In the genomic region with DNA sequence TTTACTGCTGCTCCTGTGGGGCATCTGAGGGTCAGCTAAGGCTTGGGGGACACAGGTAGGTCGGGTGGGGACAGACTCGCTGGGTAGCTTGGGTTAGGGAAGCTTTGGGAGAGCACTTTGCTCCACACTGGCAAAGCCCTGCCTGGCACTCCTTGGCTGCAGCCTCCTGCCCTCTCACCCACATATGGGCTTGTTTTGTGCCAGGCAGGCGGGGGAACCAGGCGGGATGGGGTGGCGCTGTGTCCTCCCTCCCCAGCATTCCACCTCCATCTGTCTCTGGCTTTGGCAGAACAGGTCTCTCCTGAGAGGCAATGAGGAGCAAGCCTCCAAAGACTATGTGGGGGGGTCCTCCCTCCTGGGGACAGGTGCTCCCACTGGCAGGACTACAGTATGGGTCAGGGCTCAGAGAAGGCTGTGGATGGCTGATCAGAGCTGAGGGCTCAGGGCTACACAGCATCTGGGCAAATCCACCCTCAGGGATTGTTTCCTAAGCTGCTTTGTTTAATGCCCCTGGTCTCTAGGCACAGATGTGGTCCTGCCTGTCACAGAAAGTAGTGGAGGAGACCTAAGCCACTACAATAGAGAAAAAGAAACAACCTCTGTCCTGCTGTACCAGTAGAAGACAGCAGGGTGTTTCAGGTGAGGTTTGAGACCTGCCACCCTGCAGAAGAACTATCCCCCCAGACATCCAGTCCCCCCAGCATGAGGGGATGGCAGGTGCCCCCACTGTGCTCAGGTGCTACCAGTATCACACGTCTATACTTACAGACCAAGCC, we compare ENCODE assay signal across 10 mouse cellular contexts. TPM values are rescaled to one million over a fixed set of nuclear protein-coding genes. Genes with fewer than 3 reads are reported as not detected.
A peak's percentile ranks its signal among the peaks of the same experiment; 100 is the strongest.
DNase-seq lines count a peak whose midpoint lies in the region; ATAC-seq lines count a peak whose summit lies in the region.
"Had no signal": no experiment of that assay in that cellular context is flagged by ENCODE, and none has a peak within 500 bp of the region (broad histone marks: within the 10 kb centered on the region; RNA-seq: fewer than 3 reads in every experiment).

No protein-coding gene starts in this region.

- H3K9me3 ChIP-seq in intestine, embryonic 14.5 days (ENCODE audit: control insufficient read depth, low read length): no peaks in the 10 kb centered on the region
- no peaks in the 10 kb centered on the region for H3K9me3 ChIP-seq in intestine, embryonic 16.5 days (ENCODE audit: control insufficient read depth, low read length)
- H3K9me3 ChIP-seq in forebrain, embryonic 13.5 days (replicated peaks): no peaks in the 10 kb centered on the region
- H3K9me3 ChIP-seq in limb, embryonic 12.5 days: no peaks in the 10 kb centered on the region
- H3K9me3 ChIP-seq: embryonic facial prominence, embryonic 12.5 days had no signal

- H3K27ac ChIP-seq in intestine, embryonic 14.5 days (ENCODE audit: low read depth): no peak overlapping the region
- H3K27ac ChIP-seq in intestine, embryonic 16.5 days (ENCODE audit: low read length): no peak overlapping the region
- no peak overlapping the region for H3K27ac ChIP-seq in forebrain, embryonic 13.5 days
- H3K27ac ChIP-seq in limb, embryonic 12.5 days: no peak overlapping the region
- H3K27ac ChIP-seq: embryonic facial prominence, embryonic 12.5 days had no signal

- ATAC-seq in intestine, embryonic 14.5 days (replicated peaks; ENCODE audit: low FRiP score, low TSS enrichment, low read depth): no peak
- no peak for ATAC-seq in intestine, embryonic 16.5 days
- no peak for ATAC-seq in forebrain, embryonic 13.5 days
- ATAC-seq in limb, embryonic 12.5 days (ENCODE audit: insufficient number of reproducible peaks, insufficient read depth, low FRiP score, low TSS enrichment, low read depth): no peak
- no peak for ATAC-seq in granulocyte monocyte progenitor cell, adult 5-6 weeks (replicated peaks; ENCODE audit: poor library complexity, severe bottlenecking)

- H3K4me1 ChIP-seq in intestine, embryonic 14.5 days (replicated peaks; ENCODE audit: control insufficient read depth, insufficient read depth, low read length): peaks cover 30% of the 10 kb centered on the region
- peaks cover 42% of the 10 kb centered on the region for H3K4me1 ChIP-seq in intestine, embryonic 16.5 days (ENCODE audit: control insufficient read depth, insufficient read depth, low read length)
- peaks cover 73% of the 10 kb centered on the region for H3K4me1 ChIP-seq in forebrain, embryonic 13.5 days
- H3K4me1 ChIP-seq in limb, embryonic 12.5 days (replicated peaks): peaks cover 52% of the 10 kb centered on the region

- 0 out of 2 replicates have a peak overlapping the region, but pooled peaks have one; percentile 10 for H3K9ac ChIP-seq in intestine, embryonic 14.5 days (ENCODE audit: low read length)
- H3K9ac ChIP-seq in intestine, embryonic 16.5 days (ENCODE audit: low read depth, low read length): no peak overlapping the region
- H3K9ac ChIP-seq in forebrain, embryonic 13.5 days: peak overlapping the region; percentile 82
- peak overlapping the region; percentile 72; the same call in 1 of the 2 replicates for H3K9ac ChIP-seq in limb, embryonic 12.5 days (replicated peaks)

- no peak overlapping the region for H3K4me3 ChIP-seq in intestine, embryonic 14.5 days (ENCODE audit: low read depth, low read length)
- no peak overlapping the region for H3K4me3 ChIP-seq in intestine, embryonic 16.5 days (ENCODE audit: low read length)
- 0 out of 2 replicates have a peak overlapping the region, but pooled peaks have one; percentile 4 for H3K4me3 ChIP-seq in forebrain, embryonic 13.5 days
- 0 out of 2 replicates have a peak overlapping the region, but pooled peaks have one; percentile 54 for H3K4me3 ChIP-seq in limb, embryonic 12.5 days (replicated peaks)

- WGBS in intestine, embryonic 14.5 days: 87% methylated on average over 6 of the region's 6 CpGs
- WGBS in intestine, embryonic 16.5 days: 86% methylated on average over 6 of the region's 6 CpGs
- 82% methylated on average over 6 of the region's 6 CpGs for WGBS in forebrain, embryonic 13.5 days
- 81% methylated on average over 6 of the region's 6 CpGs for WGBS in limb, embryonic 12.5 days

- peaks cover 38% of the 10 kb centered on the region for H3K36me3 ChIP-seq in intestine, embryonic 14.5 days (ENCODE audit: control insufficient read depth, insufficient read depth, low read length)
- peaks cover 21% of the 10 kb centered on the region for H3K36me3 ChIP-seq in intestine, embryonic 16.5 days (ENCODE audit: control insufficient read depth, insufficient read depth, low read length)
- H3K36me3 ChIP-seq in forebrain, embryonic 13.5 days (ENCODE audit: poor library complexity, severe bottlenecking): peaks cover 38% of the 10 kb centered on the region
- H3K36me3 ChIP-seq in limb, embryonic 12.5 days: peaks cover 43% of the 10 kb centered on the region

- H3K27me3 ChIP-seq in intestine, embryonic 14.5 days (replicated peaks; ENCODE audit: control insufficient read depth, insufficient read depth, low read length): no peaks in the 10 kb centered on the region
- H3K27me3 ChIP-seq in intestine, embryonic 16.5 days (replicated peaks; ENCODE audit: control insufficient read depth, insufficient read depth, low read length): no peaks in the 10 kb centered on the region
- H3K27me3 ChIP-seq in forebrain, embryonic 13.5 days: no peaks in the 10 kb centered on the region
- H3K27me3 ChIP-seq in limb, embryonic 12.5 days: no peaks in the 10 kb centered on the region
- H3K27me3 ChIP-seq: embryonic facial prominence, embryonic 12.5 days had no signal

- H3K4me2 ChIP-seq in intestine, embryonic 14.5 days (ENCODE audit: low read length): no peak overlapping the region
- H3K4me2 ChIP-seq in intestine, embryonic 16.5 days (ENCODE audit: low read depth, low read length): no peak overlapping the region
- peak overlapping the region; percentile 94 for H3K4me2 ChIP-seq in forebrain, embryonic 13.5 days
- 0 out of 2 replicates have a peak overlapping the region, but pooled peaks have one; percentile 87 for H3K4me2 ChIP-seq in limb, embryonic 12.5 days

- no peak for DNase-seq in intestine, embryonic 14.5 days (ENCODE audit: low spot score)
- DNase-seq in brain, adult 2 months (ENCODE audit: low read depth, low spot score): peak; percentile 97
- DNase-seq in layer of hippocampus, adult 8-10 months (ENCODE audit: low spot score in 2 of 2): no peak
- no peak for DNase-seq in right cerebral cortex, postnatal 25 days

RNA-seq across cellular contexts. Expression of gene Cend1, which starts 3.6 kb away (rescaled TPM):
- 1.5 and 1.8 TPM in 2 replicates for polyA plus RNA-seq in intestine, embryonic 14.5 days (2014; fragmentation: Nextera tagmentation; extraction: Ambion mirVana)
- 3.2 and 4.0 TPM in 2 replicates for polyA plus RNA-seq in intestine, embryonic 16.5 days (2015; fragmentation: Nextera tagmentation; extraction: Ambion mirVana)
- 27.3 and 27.5 TPM in 2 replicates for polyA plus RNA-seq in forebrain, embryonic 13.5 days (2015; fragmentation: Nextera tagmentation; extraction: Ambion mirVana)
- 5.6 and 6.3 TPM in 2 replicates for polyA plus RNA-seq in limb, embryonic 12.5 days (2016; fragmentation: Nextera tagmentation; extraction: Ambion mirVana)
- total RNA-seq in granulocyte monocyte progenitor cell, adult 5-6 weeks (2014; fragmentation: Nextera tagmentation): not detected in 2 replicates
- not detected in 2 replicates for total RNA-seq in granulocyte monocyte progenitor cell, adult 5-6 weeks (2017)
- total RNA-seq in layer of hippocampus, adult 8-10 months (2022): 100 to 1,000 TPM; 248 to 286 (median 272) TPM
- total RNA-seq: neutrophil, adult 5-6 weeks had no signal

RNA-seq across cellular contexts. Expression of gene Slc25a22, which starts 4.8 kb away (rescaled TPM):
- polyA plus RNA-seq in intestine, embryonic 14.5 days (2014; fragmentation: Nextera tagmentation; extraction: Ambion mirVana): 34.7 and 35.3 TPM in 2 replicates
- polyA plus RNA-seq in intestine, embryonic 16.5 days (2015; fragmentation: Nextera tagmentation; extraction: Ambion mirVana): 34.6 and 37.7 TPM in 2 replicates
- 58.2 and 65.1 TPM in 2 replicates for polyA plus RNA-seq in forebrain, embryonic 13.5 days (2015; fragmentation: Nextera tagmentation; extraction: Ambion mirVana)
- 33.1 and 38.3 TPM in 2 replicates for polyA plus RNA-seq in limb, embryonic 12.5 days (2016; fragmentation: Nextera tagmentation; extraction: Ambion mirVana)
- total RNA-seq in granulocyte monocyte progenitor cell, adult 5-6 weeks (2014; fragmentation: Nextera tagmentation): 18.8 and 36.2 TPM in 2 replicates
- total RNA-seq in granulocyte monocyte progenitor cell, adult 5-6 weeks (2017): 4.3 and 4.9 TPM in 2 replicates
- 100 to 1,000 TPM; 295 to 343 (median 318) TPM for total RNA-seq in layer of hippocampus, adult 8-10 months (2022)

RNA-seq across cellular contexts. Expression of gene Pidd1, which starts 10.9 kb away (rescaled TPM):
- polyA plus RNA-seq in intestine, embryonic 14.5 days (2014; fragmentation: Nextera tagmentation; extraction: Ambion mirVana): 10.6 and 11.5 TPM in 2 replicates
- polyA plus RNA-seq in intestine, embryonic 16.5 days (2015; fragmentation: Nextera tagmentation; extraction: Ambion mirVana): 7.3 and 8.0 TPM in 2 replicates
- 10.9 and 13.4 TPM in 2 replicates for polyA plus RNA-seq in forebrain, embryonic 13.5 days (2015; fragmentation: Nextera tagmentation; extraction: Ambion mirVana)
- polyA plus RNA-seq in limb, embryonic 12.5 days (2016; fragmentation: Nextera tagmentation; extraction: Ambion mirVana): 16.4 and 19.2 TPM in 2 replicates
- total RNA-seq in granulocyte monocyte progenitor cell, adult 5-6 weeks (2014; fragmentation: Nextera tagmentation): 33.2 and 45.1 TPM in 2 replicates
- 10.5 and 16.4 TPM in 2 replicates for total RNA-seq in granulocyte monocyte progenitor cell, adult 5-6 weeks (2017)
- total RNA-seq in layer of hippocampus, adult 8-10 months (2022): 1 to 10 TPM; 1.1 to 2.0 (median 1.5) TPM

RNA-seq across cellular contexts. Expression of gene Rplp2, which starts 14.2 kb away (rescaled TPM):
- 1,554 and 1,709 TPM in 2 replicates for polyA plus RNA-seq in intestine, embryonic 14.5 days (2014; fragmentation: Nextera tagmentation; extraction: Ambion mirVana)
- polyA plus RNA-seq in intestine, embryonic 16.5 days (2015; fragmentation: Nextera tagmentation; extraction: Ambion mirVana): 1,164 and 1,258 TPM in 2 replicates
- 939 and 1,119 TPM in 2 replicates for polyA plus RNA-seq in forebrain, embryonic 13.5 days (2015; fragmentation: Nextera tagmentation; extraction: Ambion mirVana)
- polyA plus RNA-seq in limb, embryonic 12.5 days (2016; fragmentation: Nextera tagmentation; extraction: Ambion mirVana): 1,204 and 1,293 TPM in 2 replicates
- total RNA-seq in granulocyte monocyte progenitor cell, adult 5-6 weeks (2014; fragmentation: Nextera tagmentation): 2,601 and 5,139 TPM in 2 replicates
- total RNA-seq in granulocyte monocyte progenitor cell, adult 5-6 weeks (2017): 2,496 and 4,245 TPM in 2 replicates
- 100 to 1,000 TPM; 490 to 734 (median 578) TPM for total RNA-seq in layer of hippocampus, adult 8-10 months (2022)

RNA-seq across cellular contexts. Expression of gene Gatd1, which starts 19.0 kb away (rescaled TPM):
- 49.2 and 56.2 TPM in 2 replicates for polyA plus RNA-seq in intestine, embryonic 14.5 days (2014; fragmentation: Nextera tagmentation; extraction: Ambion mirVana)
- 47.5 and 48.2 TPM in 2 replicates for polyA plus RNA-seq in intestine, embryonic 16.5 days (2015; fragmentation: Nextera tagmentation; extraction: Ambion mirVana)
- polyA plus RNA-seq in forebrain, embryonic 13.5 days (2015; fragmentation: Nextera tagmentation; extraction: Ambion mirVana): 53.2 and 55.6 TPM in 2 replicates
- 60.6 and 63.8 TPM in 2 replicates for polyA plus RNA-seq in limb, embryonic 12.5 days (2016; fragmentation: Nextera tagmentation; extraction: Ambion mirVana)
- 19.7 and 41.9 TPM in 2 replicates for total RNA-seq in granulocyte monocyte progenitor cell, adult 5-6 weeks (2014; fragmentation: Nextera tagmentation)
- total RNA-seq in granulocyte monocyte progenitor cell, adult 5-6 weeks (2017): 10.8 and 15.6 TPM in 2 replicates
- total RNA-seq in layer of hippocampus, adult 8-10 months (2022): 10 to 100 TPM; 36.8 to 41.3 (median 38.6) TPM

Comparison
In these comparisons a context has a peak if more than half of its experiments do, and no peak if none do; other contexts are left out.
1. H3K4me2 ChIP-seq: peak in forebrain, embryonic 13.5 days (single experiment) and limb, embryonic 12.5 days (single experiment); none in intestine, embryonic 14.5 days (single experiment) and intestine, embryonic 16.5 days (single experiment).
2. H3K4me3 ChIP-seq: peak in forebrain, embryonic 13.5 days (single experiment) and limb, embryonic 12.5 days (single experiment); none in intestine, embryonic 14.5 days (single experiment) and intestine, embryonic 16.5 days (single experiment).